Mouse (Mus musculus) neural tube, embryonic 11.5 days (tissue): ENCODE measurements at regions not wholly inside any gene's neighbourhood (a gene's known extent, or its start where the extent isn't known, plus 50 kb on each side); places are given as distances from the start of the nearest gene placed in this dataset.

Experiments used
- ATAC-seq: fragments of 200-750 bp; cut with Nextera tagmentation; 2 replicates; pipeline ENCODE4 v1.8.0; 2017; ENCODE audit warnings: moderate number of reproducible peaks, mild to moderate bottlenecking, moderate TSS enrichment, moderate library complexity; ENCODE audit not compliant: insufficient read depth, low FRiP score, low TSS enrichment
- DNase-seq: peaks from one replicate; pipeline ENCODE4 v3.0.0-alpha.2; 2015; ENCODE audit warnings: low spot score
- H3K27ac ChIP-seq: fragments of 300-500 bp; sonication (generic); 2 replicates; pipeline ENCODE4 v1.5.1; 2014; ENCODE audit warnings: low read depth, mild to moderate bottlenecking, low read length
- H3K27me3 ChIP-seq: fragments of 300-500 bp; sonication (generic); 2 replicates; pipeline ENCODE4 v1.6.1; 2014; ENCODE audit warnings: mild to moderate bottlenecking, low read length, mixed read lengths; ENCODE audit not compliant: control insufficient read depth, insufficient read depth
- H3K36me3 ChIP-seq: fragments of 300-500 bp; sonication (generic); 2 replicates; pipeline ENCODE4 v1.6.1; 2014; ENCODE audit warnings: mild to moderate bottlenecking, low read length, moderate library complexity, mixed read lengths; ENCODE audit not compliant: control insufficient read depth, insufficient read depth
- H3K4me1 ChIP-seq: fragments of 300-500 bp; sonication (generic); 2 replicates; pipeline ENCODE4 v1.6.1; 2014; ENCODE audit warnings: low read length, mixed read lengths; ENCODE audit not compliant: control insufficient read depth, insufficient read depth
- H3K4me2 ChIP-seq: fragments of 300-500 bp; sonication (generic); 2 replicates; pipeline ENCODE4 v1.6.1; 2014; ENCODE audit warnings: low read depth, mild to moderate bottlenecking, moderate library complexity
- H3K4me3 ChIP-seq: fragments of 300-500 bp; sonication (generic); 2 replicates; pipeline ENCODE4 v1.5.1; 2014; ENCODE audit warnings: low read depth, low read length
- H3K9ac ChIP-seq: fragments of 300-500 bp; sonication (generic); 2 replicates; pipeline ENCODE4 v1.6.1; 2014; ENCODE audit warnings: mild to moderate bottlenecking, low read length
- H3K9me3 ChIP-seq: fragments of 300-500 bp; sonication (generic); 2 replicates; pipeline ENCODE4 v1.6.1; 2016; ENCODE audit warnings: low read length; ENCODE audit not compliant: control insufficient read depth
- WGBS: fragments of 180-500 bp; shearing (Covaris S2); extraction: QIAGEN DNeasy Blood & Tissue Kit; methylation state at CpG from one replicate; pipeline ENCODE4 v1.1.7; 2014; 5-methylcytosine and 5-hydroxymethylcytosine counted together

DNA sequence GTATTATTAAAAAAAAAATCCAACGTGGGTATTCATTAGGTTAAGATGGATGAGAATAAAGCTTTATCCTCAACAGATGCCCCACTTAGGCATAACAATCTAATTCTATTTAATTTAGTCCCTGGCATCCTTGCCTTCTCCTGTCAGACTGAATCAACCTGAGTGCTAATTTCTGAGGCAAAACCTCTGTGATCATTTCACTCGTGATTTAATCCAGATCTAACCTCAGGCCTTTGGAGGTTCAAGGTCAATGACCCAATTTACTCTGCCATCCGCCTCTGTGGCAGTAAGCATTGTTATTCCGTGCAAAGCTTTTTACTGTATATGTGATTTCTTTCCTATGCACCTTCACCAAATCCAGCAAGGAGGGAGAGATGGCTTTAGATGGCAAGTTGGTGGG is 253.0 kb downstream of the Gm10295 start:
- Histone ChIP-seq H3K4me1 (no peaks in the 10 kb centered on the region), H3K36me3 (no peaks in the 10 kb centered on the region), H3K9ac (no peak overlapping the region), H3K4me2 (no peak overlapping the region), H3K27me3 (no peaks in the 10 kb centered on the region), H3K4me3 (no peak overlapping the region), H3K27ac (no peak overlapping the region), H3K9me3 (no peaks in the 10 kb centered on the region)
- DNase-seq = no peak
- 64% methylated on average over 4 of the region's 4 CpGs for WGBS
- ATAC-seq = no peak

DNA sequence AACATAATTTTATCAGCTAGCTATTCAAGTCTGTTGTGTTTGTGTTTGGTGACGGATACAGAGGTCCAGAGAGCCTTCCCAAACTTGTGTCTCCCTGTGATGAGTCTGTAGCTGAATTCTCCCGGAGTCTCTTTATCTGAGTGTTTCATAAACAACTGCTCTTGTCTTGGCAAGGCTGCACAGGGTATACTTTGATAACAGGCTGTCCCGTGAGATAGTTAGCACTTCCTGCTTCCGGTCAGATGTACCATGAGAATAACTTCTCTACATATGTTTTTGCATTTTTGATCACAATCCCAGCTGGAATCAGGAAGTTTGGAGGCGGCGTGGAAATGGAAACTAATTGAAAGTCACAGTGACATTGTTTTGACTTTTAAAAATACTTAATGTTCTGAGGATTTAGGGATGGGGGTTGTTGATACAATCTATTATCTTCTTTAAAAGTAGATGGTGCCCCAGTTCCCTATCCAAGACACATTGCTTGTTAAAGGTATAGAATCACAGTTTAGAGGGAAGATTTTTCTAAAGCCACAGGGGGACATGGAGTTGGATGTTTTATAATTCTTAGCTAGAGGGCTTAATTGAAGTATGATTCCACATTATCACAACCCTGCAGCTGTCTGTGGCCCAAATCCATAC is 257.9 kb downstream of the Gm10295 start:
- no peak for DNase-seq
- Histone ChIP-seq H3K9me3 (no peaks in the 10 kb centered on the region), H3K36me3 (no peaks in the 10 kb centered on the region), H3K9ac (no peak overlapping the region), H3K4me2 (no peak overlapping the region), H3K27me3 (no peaks in the 10 kb centered on the region), H3K4me3 (no peak overlapping the region), H3K27ac (no peak overlapping the region), H3K4me1 (no peaks in the 10 kb centered on the region)
- WGBS = 78% methylated on average over 6 of the region's 6 CpGs
- ATAC-seq = no peak

GRCm38 (mm10) chr7:71092825-71093224 is 258.5 kb downstream of the Gm10295 start:
- Histone ChIP-seq H3K9ac (no peak overlapping the region), H3K4me3 (no peak overlapping the region), H3K9me3 (no peaks in the 10 kb centered on the region), H3K4me2 (no peak overlapping the region), H3K4me1 (no peaks in the 10 kb centered on the region), H3K36me3 (no peaks in the 10 kb centered on the region), H3K27ac (no peak overlapping the region), H3K27me3 (no peaks in the 10 kb centered on the region)
- ATAC-seq (no peak), DNase-seq (no peak)

DNA sequence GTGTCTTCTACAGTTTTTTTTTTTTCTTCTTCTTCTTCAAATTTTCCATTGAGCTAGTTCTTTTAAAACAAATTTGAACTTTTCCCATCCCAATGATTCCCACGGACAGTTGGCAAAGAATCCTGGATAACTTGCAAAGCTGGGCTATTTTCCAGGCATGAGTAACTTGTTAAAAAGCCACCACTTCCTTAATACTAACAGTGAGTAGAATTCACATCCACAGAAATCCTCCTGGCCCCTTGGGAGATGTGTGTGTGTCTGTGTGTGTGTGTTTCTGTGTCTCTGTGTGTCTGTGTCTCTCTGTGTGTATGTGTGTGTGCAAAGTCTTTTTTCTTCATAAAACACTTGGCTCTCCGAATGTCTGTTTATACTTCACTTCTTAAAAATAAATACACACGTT is 259.0 kb downstream of the Gm10295 start:
- Histone ChIP-seq H3K27ac (no peak overlapping the region), H3K9me3 (no peaks in the 10 kb centered on the region), H3K4me3 (no peak overlapping the region), H3K36me3 (no peaks in the 10 kb centered on the region), H3K4me1 (no peaks in the 10 kb centered on the region), H3K4me2 (no peak overlapping the region), H3K9ac (no peak overlapping the region), H3K27me3 (no peaks in the 10 kb centered on the region)
- no peak for DNase-seq
- WGBS = 73% methylated on average over 3 of the region's 3 CpGs
- ATAC-seq = no peak

GRCm38 (mm10) chr7:71064446-71065391 is 286.6 kb downstream of the Gm10295 start:
- 22% methylated on average over 14 of the region's 14 CpGs for WGBS
- no peak for ATAC-seq

GRCm38 (mm10) chr7:71050825-71051224 is 300.5 kb downstream of the Gm10295 start:
- DNase-seq = no peak
- no peaks in the 10 kb centered on the region for H3K27me3 ChIP-seq
- no peak overlapping the region for H3K4me2 ChIP-seq
- H3K4me3 ChIP-seq = no peak overlapping the region
- H3K9me3 ChIP-seq = no peaks in the 10 kb centered on the region
- 87% methylated on average over 2 of the region's 2 CpGs for whole genome bisulfite sequencing
- H3K27ac ChIP-seq = no peak overlapping the region
- no peaks in the 10 kb centered on the region for H3K4me1 ChIP-seq
- H3K9ac ChIP-seq = no peak overlapping the region
- H3K36me3 ChIP-seq = no peaks in the 10 kb centered on the region
- no peak for ATAC-seq

More at GRCm38 (mm10) chr7:71064446-71065391, 286.6 kb downstream of the Gm10295 start:
- Histone ChIP-seq H3K4me2 (no peak overlapping the region), H3K9ac (no peak overlapping the region), H3K27me3 (no peaks in the 10 kb centered on the region), H3K4me1 (no peaks in the 10 kb centered on the region; the same call in 1 of the 2 replicates), H3K27ac (no peak overlapping the region), H3K4me3 (no peak overlapping the region), H3K36me3 (no peaks in the 10 kb centered on the region), H3K9me3 (no peaks in the 10 kb centered on the region)
- DNase-seq = peak; percentile 14

GRCm38 (mm10) chr7:71047201-71047600 is 304.1 kb downstream of the Gm10295 start:
- WGBS = 80% methylated on average over 3 of the region's 3 CpGs
- no peak overlapping the region for H3K4me3 ChIP-seq
- H3K9me3 ChIP-seq = no peaks in the 10 kb centered on the region
- DNase-seq (no peak), ATAC-seq (no peak)
- H3K4me1 ChIP-seq = no peaks in the 10 kb centered on the region
- H3K27me3 ChIP-seq = no peaks in the 10 kb centered on the region
- H3K4me2 ChIP-seq = no peak overlapping the region
- H3K9ac ChIP-seq = no peak overlapping the region
- no peak overlapping the region for H3K27ac ChIP-seq
- no peaks in the 10 kb centered on the region for H3K36me3 ChIP-seq

- WGBS = 58% methylated on average over 1 of the region's 1 CpGs
- H3K4me3 ChIP-seq = no peak overlapping the region
- no peak overlapping the region for H3K27ac ChIP-seq
- ATAC-seq (no peak), DNase-seq (no peak)
- no peaks in the 10 kb centered on the region for H3K9me3 ChIP-seq
- H3K4me1 ChIP-seq = no peaks in the 10 kb centered on the region
- no peaks in the 10 kb centered on the region for H3K36me3 ChIP-seq
- no peak overlapping the region for H3K4me2 ChIP-seq
- H3K9ac ChIP-seq = no peak overlapping the region
- H3K27me3 ChIP-seq = no peaks in the 10 kb centered on the region
Measured at GRCm38 (mm10) chr7:71046596-71046995, 304.7 kb downstream of the Gm10295 start.

- Histone ChIP-seq H3K4me3 (no peak overlapping the region), H3K4me2 (no peak overlapping the region), H3K9ac (no peak overlapping the region), H3K4me1 (no peaks in the 10 kb centered on the region), H3K36me3 (no peaks in the 10 kb centered on the region), H3K27ac (no peak overlapping the region), H3K9me3 (no peaks in the 10 kb centered on the region), H3K27me3 (no peaks in the 10 kb centered on the region)
- WGBS = 88% methylated on average over 5 of the region's 5 CpGs
- DNase-seq = no peak
- no peak for ATAC-seq
Measured at GRCm38 (mm10) chr7:71043789-71044188, 307.5 kb downstream of the Gm10295 start.
